Mouse (Mus musculus): Measurements from ENCODE around the gene Rnf224.
"Not testable (repeated sequence)": the region's sequence is repeated elsewhere in the genome, so short reads cannot be mapped to it uniquely, and the experiment has no call there.

The Rnf224 gene

GRCm38 (mm10) chr2:25236614-25237013 is at the start of gene Rnf224:
Rnf224 (minus strand) TSS chr2:25236787.
- no peak for DNase-seq

- no peak for DNase-seq
Observed at GRCm38 (mm10) chr2:25286314-25286713, 49.7 kb upstream of the Rnf224 start.

GRCm38 (mm10) chr2:25285551-25285950 is 49.0 kb upstream of the Rnf224 start:
- DNase-seq = no peak

- DNase-seq = peak; percentile 91
Observed at GRCm38 (mm10) chr2:25278928-25279882, 42.6 kb upstream of the Rnf224 start.

GRCm38 (mm10) chr2:25273010-25273409 is 36.4 kb upstream of the Rnf224 start:
- DNase-seq = no peak

GRCm38 (mm10) chr2:25272515-25272914 is 35.9 kb upstream of the Rnf224 start:
- DNase-seq = no peak

- peak; percentile 99 for DNase-seq
Observed at GRCm38 (mm10) chr2:25271827-25272511, 35.4 kb upstream of the Rnf224 start, which contains the start of the genes Ssna1 and Anapc2. Ssna1 (minus strand) TSS chr2:25272438. Anapc2 (plus strand) TSS chr2:25272478.

GRCm38 (mm10) chr2:25267746-25268309 is 31.2 kb upstream of the Rnf224 start:
- DNase-seq = no peak

- no peak for DNase-seq
Observed at GRCm38 (mm10) chr2:25267241-25267640, 30.7 kb upstream of the Rnf224 start.

GRCm38 (mm10) chr2:25266720-25267119 is 30.1 kb upstream of the Rnf224 start:
- peak; percentile 75 for DNase-seq

GRCm38 (mm10) chr2:25265897-25266656 is 29.5 kb upstream of the Rnf224 start:
- peak; percentile 49 for DNase-seq

- peak; percentile 72 for DNase-seq
Observed at GRCm38 (mm10) chr2:25264851-25265250, 28.3 kb upstream of the Rnf224 start.

- DNase-seq = no peak
Observed at GRCm38 (mm10) chr2:25264286-25264660, 27.7 kb upstream of the Rnf224 start.

GRCm38 (mm10) chr2:25263623-25264285 is 27.2 kb upstream of the Rnf224 start:
- DNase-seq = no peak

GRCm38 (mm10) chr2:25262795-25263622 is 26.4 kb upstream of the Rnf224 start:
- peak; percentile 63 for DNase-seq

- peak; percentile 97 for DNase-seq
Observed at GRCm38 (mm10) chr2:25262291-25262767, 25.7 kb upstream of the Rnf224 start, which contains the start of gene Tprn. Tprn (plus strand) TSS chr2:25262618.

GRCm38 (mm10) chr2:25261870-25262269 is 25.3 kb upstream of the Rnf224 start:
- no peak for DNase-seq

- no peak for DNase-seq
Observed at GRCm38 (mm10) chr2:25258887-25259286, 22.3 kb upstream of the Rnf224 start.

- DNase-seq = not testable (repeated sequence)
Observed at GRCm38 (mm10) chr2:25257250-25257649, 20.7 kb upstream of the Rnf224 start.

GRCm38 (mm10) chr2:25256443-25257109 is 20.0 kb upstream of the Rnf224 start:
- DNase-seq = peak; percentile 78

All from kidney, postnatal 10 days (tissue).